Mouse (Mus musculus) liver, embryonic 14.5 days (tissue): Measurements from ENCODE around the gene Tmem200a.
A peak's percentile ranks its signal among the peaks of the same experiment; 100 is the strongest.

ENCODE experiments used
- CTCF ChIP-seq: IDR thresholded peaks from 2 replicates; pipeline ENCODE4 v1.5.1; 2016; ENCODE audit warnings: antibody characterized with exemption, low read depth, control low read depth
- EP300 ChIP-seq: IDR thresholded peaks from 2 replicates; pipeline ENCODE4 v1.6.1; 2016; ENCODE audit warnings: antibody characterized with exemption, low read depth

GRCm38 (mm10) chr10:26078521-26079142, at the start of gene Tmem200a:
- TF ChIP-seq CTCF: peak; percentile 35
- no peak for TF ChIP-seq EP300
